Mouse (Mus musculus) neutrophil, adult 5-6 weeks (primary cell): ENCODE results near the gene Dchs1. TPM values are rescaled to one million over a fixed set of nuclear protein-coding genes. Genes with fewer than 3 reads are reported as not detected.

ENCODE experiments used
- ATAC-seq: fragments of 151-379, 151-347 bp; 2 replicates; pipeline ENCODE4 v1.8.0; 2017; ENCODE audit warnings: mild to moderate bottlenecking, moderate TSS enrichment; ENCODE audit not compliant: insufficient number of reproducible peaks, poor library complexity, low FRiP score, severe bottlenecking; ENCODE audit errors: extremely low read depth
- total RNA-seq: library from RNA; stranded (forward); fragments of 200-1000 nt; gene quantifications from 2 replicates; pipeline ENCODE4 v1.2.3, GENCODE M21; 2017

The Dchs1 gene
- total RNA-seq, 1 experiment from 2014 or later = not detected

DNA sequence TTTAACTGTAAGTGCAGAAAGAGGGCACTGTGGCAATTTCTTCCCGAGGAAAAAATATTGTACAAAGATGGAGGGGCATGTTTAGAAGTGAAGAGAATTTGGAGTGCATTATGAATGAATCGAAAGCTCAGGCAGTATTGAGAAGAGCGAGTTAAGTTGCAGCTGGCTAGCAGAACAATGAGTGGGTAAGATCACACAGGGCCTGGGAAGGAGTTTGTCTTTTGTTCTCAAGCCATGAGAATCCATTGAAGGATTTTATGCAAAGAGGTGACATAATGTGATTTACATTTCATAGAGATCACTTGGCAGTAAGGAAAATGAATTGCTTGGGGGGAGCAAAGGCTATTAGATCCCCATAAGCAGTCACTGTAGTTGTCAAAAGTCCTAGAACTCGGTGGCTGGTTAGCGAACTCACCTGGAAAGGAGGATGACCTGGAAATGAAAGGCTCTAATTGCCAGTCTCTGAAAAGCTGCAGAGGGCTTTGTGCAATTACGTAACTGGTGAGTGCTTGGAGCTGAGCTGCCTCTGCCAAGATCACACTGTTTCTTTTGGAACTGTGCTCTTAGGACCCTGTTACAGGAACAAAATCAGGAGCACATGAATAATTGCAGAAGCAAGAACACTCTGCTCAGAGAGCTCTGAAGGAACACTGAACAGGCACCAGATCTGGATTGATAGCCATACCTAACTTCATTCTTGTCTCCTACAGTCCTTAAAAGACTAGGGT lies 58.6 kb downstream of the Dchs1 start:
- ATAC-seq = no peak

GRCm38 (mm10) chr7:105726980-105727325 lies 60.5 kb downstream of the Dchs1 start:
- no peak for ATAC-seq

- ATAC-seq = peak; percentile 89
Measured at GRCm38 (mm10) chr7:105726144-105726979, 61.1 kb downstream of the Dchs1 start.

DNA sequence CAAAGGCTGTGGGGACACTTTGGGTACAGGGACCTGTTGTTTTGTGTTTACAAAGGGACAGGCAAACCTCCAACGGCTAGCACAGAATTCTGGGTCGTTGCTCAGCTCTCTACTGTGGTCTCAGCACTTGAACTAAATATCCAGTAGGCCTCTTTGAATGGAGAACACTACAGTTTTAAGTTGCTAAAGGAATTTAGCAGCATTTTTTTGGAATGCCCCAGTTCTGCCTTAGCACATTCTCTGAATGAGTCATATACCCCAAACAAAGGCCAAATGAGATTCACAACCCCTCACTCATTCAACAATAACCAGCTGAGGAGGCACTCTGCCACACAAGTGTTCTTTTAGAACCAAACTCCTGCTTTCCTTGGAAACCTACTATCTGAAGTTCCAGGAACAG lies 65.5 kb downstream of the Dchs1 start:
- ATAC-seq = no peak

- ATAC-seq = no peak
Measured at GRCm38 (mm10) chr7:105715366-105715765, 72.1 kb downstream of the Dchs1 start.

- ATAC-seq = no peak
Measured at GRCm38 (mm10) chr7:105708733-105709132, 78.7 kb downstream of the Dchs1 start.

GRCm38 (mm10) chr7:105703816-105704215 lies 83.6 kb downstream of the Dchs1 start:
- no peak for ATAC-seq

- no peak for ATAC-seq
Measured at GRCm38 (mm10) chr7:105703184-105703583, 84.3 kb downstream of the Dchs1 start.

Other genes with a start within 250 kb of the Dchs1 start
- gene Smpd1, start 233.3 kb downstream of the Dchs1 start, total RNA-seq = 19.6 and 26.4 TPM in 2 replicates
- 1.8 and 5.6 TPM in 2 replicates for gene Apbb1, start 206.0 kb downstream of the Dchs1 start, total RNA-seq
- gene Hpx, start 187.5 kb downstream of the Dchs1 start, total RNA-seq = not detected in 2 replicates
- gene Trim3, start 154.1 kb downstream of the Dchs1 start, total RNA-seq = 23.3 and 23.5 TPM in 2 replicates
- 102 and 144 TPM in 2 replicates for gene Timm10b, start 147.6 kb downstream of the Dchs1 start, total RNA-seq
- 24.2 and 28.5 TPM in 2 replicates for gene Arfip2, start 147.2 kb downstream of the Dchs1 start, total RNA-seq
- gene Gm45799, start 147.1 kb downstream of the Dchs1 start, total RNA-seq = 4.7 and 16.1 TPM in 2 replicates
- gene Dnhd1, start 136.8 kb downstream of the Dchs1 start, total RNA-seq = 9.4 and 11.7 TPM in 2 replicates
- 125 and 168 TPM in 2 replicates for gene Ilk, start 51.1 kb downstream of the Dchs1 start, total RNA-seq
- gene Rrp8, start 50.3 kb downstream of the Dchs1 start, total RNA-seq = 21.3 and 30.6 TPM in 2 replicates
- 82.6 and 111 TPM in 2 replicates for gene Taf10, start 43.3 kb downstream of the Dchs1 start, total RNA-seq
- gene Tpp1, start 35.4 kb downstream of the Dchs1 start, total RNA-seq = 21.6 and 27.6 TPM in 2 replicates
- 32.5 and 44.4 TPM in 2 replicates for gene Mrpl17, start 23.4 kb upstream of the Dchs1 start, total RNA-seq
- 227 and 247 TPM in 2 replicates for gene Gm4070, start 166.3 kb upstream of the Dchs1 start, total RNA-seq